Mouse (Mus musculus): ENCODE measurements around the gene Spock2.

Gene Spock2

GRCm38 (mm10) chr10:60106146-60106530 is at the start of gene Spock2:
Gene Spock2, plus strand, starts transcription at chr10:60106219.
- peak; percentile 63 for ATAC-seq (ENCODE audit: low TSS enrichment)

- no peak for ATAC-seq (ENCODE audit: low TSS enrichment)
These were observed 43.8 kb upstream of the Spock2 start for GRCm38 (mm10) chr10:60062173-60062572.

- no peak for ATAC-seq (ENCODE audit: low TSS enrichment)
These were observed 43.1 kb upstream of the Spock2 start for GRCm38 (mm10) chr10:60062931-60063330.

- ATAC-seq (ENCODE audit: low TSS enrichment) = peak; percentile 74; the same call in 1 of the 2 replicates
These were observed 39.5 kb upstream of the Spock2 start for GRCm38 (mm10) chr10:60066524-60066923.

- no peak for ATAC-seq (ENCODE audit: low TSS enrichment)
These were observed 30.9 kb upstream of the Spock2 start for GRCm38 (mm10) chr10:60075159-60075558.

GRCm38 (mm10) chr10:60077226-60077625 is 28.8 kb upstream of the Spock2 start:
- no peak for ATAC-seq (ENCODE audit: low TSS enrichment)

GRCm38 (mm10) chr10:60077736-60078560 is 28.1 kb upstream of the Spock2 start:
- ATAC-seq (ENCODE audit: low TSS enrichment) = no peak

GRCm38 (mm10) chr10:60078561-60078917 is 27.5 kb upstream of the Spock2 start:
- no peak for ATAC-seq (ENCODE audit: low TSS enrichment)

- ATAC-seq (ENCODE audit: low TSS enrichment) = no peak
These were observed 25.8 kb upstream of the Spock2 start for GRCm38 (mm10) chr10:60080171-60080570.

GRCm38 (mm10) chr10:60080601-60080981 is 25.4 kb upstream of the Spock2 start:
- no peak for ATAC-seq (ENCODE audit: low TSS enrichment)

- 0 out of 2 replicates have a peak, but pooled peaks have one; percentile 3 for ATAC-seq (ENCODE audit: low TSS enrichment)
These were observed 24.8 kb upstream of the Spock2 start for GRCm38 (mm10) chr10:60080982-60081825.

- peak; percentile 48 for ATAC-seq (ENCODE audit: low TSS enrichment)
These were observed 24.1 kb upstream of the Spock2 start for GRCm38 (mm10) chr10:60081905-60082304.

GRCm38 (mm10) chr10:60084065-60084464 is 22.0 kb upstream of the Spock2 start:
- ATAC-seq (ENCODE audit: low TSS enrichment) = no peak

GRCm38 (mm10) chr10:60092311-60092710 is 13.7 kb upstream of the Spock2 start:
- ATAC-seq (ENCODE audit: low TSS enrichment) = no peak

- ATAC-seq (ENCODE audit: low TSS enrichment) = no peak
These were observed 12.3 kb upstream of the Spock2 start for GRCm38 (mm10) chr10:60093751-60094150.

GRCm38 (mm10) chr10:60095558-60095957 is 10.5 kb upstream of the Spock2 start:
- no peak for ATAC-seq (ENCODE audit: low TSS enrichment)

- ATAC-seq (ENCODE audit: low TSS enrichment) = no peak
These were observed 9.7 kb upstream of the Spock2 start for GRCm38 (mm10) chr10:60096302-60096701.

GRCm38 (mm10) chr10:60097146-60097545 is 8.9 kb upstream of the Spock2 start:
- ATAC-seq (ENCODE audit: low TSS enrichment) = no peak

GRCm38 (mm10) chr10:60097774-60098173 is 8.2 kb upstream of the Spock2 start:
- peak; percentile 85 for ATAC-seq (ENCODE audit: low TSS enrichment)

- 0 out of 2 replicates have a peak, but pooled peaks have one; percentile 3 for ATAC-seq (ENCODE audit: low TSS enrichment)
These were observed 451 bp upstream of the Spock2 start for GRCm38 (mm10) chr10:60105391-60106145.

GRCm38 (mm10) chr10:60106531-60107186 is 640 bp downstream of the Spock2 start:
- ATAC-seq (ENCODE audit: low TSS enrichment) = peak; percentile 18
